Mouse (Mus musculus) adipocyte (in vitro differentiated cells): Measurements from ENCODE around the gene 4930564D02Rik.

ENCODE experiments used
- DNase-seq: peaks from one replicate; pipeline ENCODE4 v3.0.0-alpha.2; 2016; ENCODE audit warnings: low spot score

The 4930564D02Rik gene

DNA sequence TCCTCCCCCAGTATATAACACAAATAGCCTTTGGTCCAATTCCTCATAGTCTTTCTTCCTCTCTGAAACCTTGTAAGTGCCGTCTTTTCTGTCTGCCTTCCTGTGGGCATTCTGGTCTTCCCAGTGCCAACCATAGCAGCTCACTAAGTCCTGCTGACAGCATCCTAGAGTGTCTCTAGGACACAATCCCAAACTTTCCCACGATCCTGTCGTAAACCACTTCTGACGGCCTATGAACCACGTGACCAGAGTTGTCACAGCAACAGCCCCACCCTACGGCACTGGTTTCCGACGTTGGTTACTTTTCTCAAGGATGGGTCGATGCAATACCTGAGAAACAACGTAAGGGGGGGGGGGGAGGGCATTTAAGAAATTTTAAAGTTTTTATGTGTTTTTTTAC is at the start of gene 4930564D02Rik:
Gene 4930564D02Rik (plus strand): TSS at position 301 of the 400 bp plus-strand sequence.
- no peak for DNase-seq

DNA sequence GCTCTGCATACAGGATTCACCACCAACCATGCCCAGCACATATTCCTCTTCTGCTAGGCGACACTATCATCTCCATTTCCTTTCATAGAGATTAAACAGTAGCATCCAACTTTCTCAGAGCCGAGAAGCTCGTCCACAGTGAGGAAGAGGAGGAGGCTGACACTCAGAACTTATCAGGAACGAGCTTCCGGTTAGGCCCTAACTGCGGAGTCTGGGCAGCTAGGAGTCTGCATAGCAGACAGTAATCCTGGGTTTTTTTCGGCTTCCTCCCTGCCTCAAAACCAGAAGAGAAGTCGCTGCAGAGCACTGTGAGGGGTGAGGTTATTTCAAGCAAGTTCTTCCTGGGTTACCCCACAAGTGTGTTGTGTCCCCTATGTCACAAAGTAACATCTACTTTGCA is 49.3 kb upstream of the 4930564D02Rik start:
- no peak for DNase-seq

DNA sequence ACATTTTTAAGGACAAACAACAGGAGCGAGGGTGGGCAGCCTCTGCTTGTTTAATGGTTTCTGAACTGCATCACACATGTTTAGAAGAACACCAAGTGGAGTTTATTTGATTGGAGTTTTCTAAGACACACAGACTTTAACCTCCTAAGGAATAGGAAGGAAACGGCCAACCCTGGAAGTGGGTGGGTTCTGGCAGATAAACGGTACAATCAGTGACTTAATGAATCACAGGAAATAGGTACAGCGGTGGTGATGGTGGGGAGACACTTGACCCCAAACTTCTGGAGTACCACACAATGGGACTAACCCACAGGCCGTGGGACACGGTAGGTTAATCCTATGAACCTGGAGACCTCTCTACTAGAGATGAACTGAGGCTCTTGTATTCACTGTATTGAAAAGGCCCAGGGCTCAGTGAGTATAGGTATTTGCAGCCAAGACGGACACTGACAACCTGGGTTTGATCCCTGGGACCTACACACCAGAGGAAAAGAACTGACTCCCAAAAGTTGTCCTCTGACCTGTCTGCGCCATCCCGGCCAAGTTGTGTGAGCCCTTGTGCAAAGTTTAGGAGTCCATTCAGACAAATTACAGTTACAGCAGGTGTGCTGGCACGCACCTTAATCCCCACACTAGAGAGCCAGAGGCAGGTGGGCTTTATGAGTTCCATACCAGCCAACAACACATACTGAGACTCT is 48.4 kb upstream of the 4930564D02Rik start:
- DNase-seq = no peak

DNA sequence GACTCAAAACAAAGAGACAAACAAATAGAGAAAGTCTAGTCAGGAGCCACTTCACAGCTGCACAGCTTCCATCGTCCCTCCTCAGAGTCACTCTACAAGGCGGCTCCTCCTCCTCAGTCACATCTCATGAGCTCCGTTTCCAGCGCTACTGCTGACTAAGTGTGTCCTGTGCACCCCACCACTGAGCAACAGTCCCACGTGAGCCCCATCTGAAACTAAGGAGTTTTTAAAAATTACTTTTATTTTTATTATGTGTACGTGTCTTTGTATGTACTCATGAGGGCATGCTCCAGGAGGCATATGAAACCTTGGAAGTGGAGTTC is 47.9 kb upstream of the 4930564D02Rik start:
- no peak for DNase-seq

DNA sequence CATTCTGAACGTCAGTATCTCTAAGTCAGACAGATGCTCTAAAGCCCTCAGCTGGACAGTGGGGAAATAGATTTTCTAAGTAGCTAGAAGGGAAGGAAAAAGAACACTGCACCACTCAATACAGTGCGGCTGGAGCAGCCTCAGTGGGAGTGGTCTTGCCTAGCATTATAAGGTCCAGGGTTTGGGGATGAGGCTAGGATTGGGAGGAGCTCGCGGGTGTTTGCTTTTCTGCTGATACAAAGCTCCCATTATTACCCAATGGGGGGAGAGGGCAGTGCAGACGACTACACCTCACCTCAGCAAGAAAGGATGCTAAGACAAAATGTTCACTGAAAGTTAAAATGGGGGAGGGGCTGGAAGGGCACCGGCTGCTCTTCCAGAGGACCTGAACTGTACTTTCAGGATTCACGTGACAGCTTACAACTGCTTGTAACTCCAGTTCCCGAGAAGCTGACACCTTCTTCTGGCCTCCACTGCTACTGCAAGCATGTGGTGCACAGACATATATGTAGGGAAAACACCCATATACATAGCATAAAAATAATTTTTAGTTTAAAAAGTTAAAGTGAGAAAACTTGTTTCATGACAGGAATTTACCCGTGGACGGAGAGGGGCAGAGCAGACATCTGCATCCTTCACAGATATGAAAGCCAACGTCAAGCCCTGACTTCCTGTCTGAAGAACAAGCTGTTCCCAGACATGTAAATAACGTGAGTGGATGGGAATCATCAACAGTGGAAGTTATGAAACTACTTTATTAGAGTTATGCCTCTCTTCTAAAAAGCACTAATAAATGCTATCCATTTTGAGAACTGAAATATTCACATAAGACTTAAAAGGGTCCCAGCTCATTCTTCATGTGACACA is 46.6 kb upstream of the 4930564D02Rik start:
- no peak for DNase-seq

DNA sequence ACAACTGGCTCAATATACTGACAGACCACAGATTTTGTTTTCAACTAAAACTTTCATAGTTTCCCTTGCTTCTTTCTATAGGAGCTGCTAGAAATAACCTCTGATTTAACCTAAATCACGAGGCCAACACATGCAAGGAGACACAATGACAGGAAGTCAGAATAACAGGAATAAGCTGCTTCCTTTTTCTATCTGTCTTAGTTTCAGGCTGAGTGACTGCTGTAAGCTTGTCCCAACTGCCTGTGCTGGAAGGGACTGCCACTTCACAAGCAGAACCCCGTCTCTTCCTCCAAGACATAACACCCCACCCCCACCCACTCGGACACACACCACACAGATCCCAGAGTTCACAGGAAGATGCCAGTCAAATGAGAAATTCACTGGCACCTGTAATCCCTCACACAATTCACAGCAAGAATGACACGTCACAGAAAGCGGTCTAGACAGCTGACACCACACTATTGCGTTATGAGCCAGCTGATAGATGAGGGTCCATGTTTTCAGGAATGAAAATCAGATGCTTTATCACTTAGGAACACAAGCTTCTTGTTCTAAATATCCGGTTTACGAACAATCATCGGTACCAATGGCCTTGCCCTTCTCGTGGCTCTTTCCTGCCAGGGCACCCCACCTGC is 43.2 kb upstream of the 4930564D02Rik start:
- DNase-seq = no peak

DNA sequence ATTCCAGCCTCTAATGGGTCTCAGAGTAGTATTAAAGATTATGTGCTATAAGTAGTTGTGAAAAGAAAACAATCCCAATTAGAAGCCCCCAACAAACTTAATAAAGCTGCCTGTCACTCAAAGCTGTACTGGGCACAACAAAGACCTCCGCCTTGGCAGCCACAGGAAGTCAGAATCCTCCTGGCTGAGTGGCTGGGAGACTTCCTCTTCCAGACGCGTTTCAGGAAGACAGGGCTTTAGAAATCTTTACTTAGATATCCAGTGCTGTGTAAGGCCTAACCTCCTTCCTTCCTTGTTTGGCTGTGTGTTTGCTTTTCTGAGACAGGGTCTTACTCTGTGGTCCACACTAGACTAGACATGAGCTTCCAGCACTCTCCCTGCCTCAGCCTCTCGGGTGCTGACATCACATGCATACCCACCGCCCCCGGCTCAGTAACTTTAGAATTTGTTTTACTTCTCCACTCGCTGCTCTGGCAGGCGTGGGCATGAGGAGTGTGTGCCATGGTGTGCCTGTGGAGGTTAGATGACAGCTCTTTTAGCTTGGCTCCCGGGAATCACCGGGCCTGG is 30.3 kb upstream of the 4930564D02Rik start:
- no peak for DNase-seq

DNA sequence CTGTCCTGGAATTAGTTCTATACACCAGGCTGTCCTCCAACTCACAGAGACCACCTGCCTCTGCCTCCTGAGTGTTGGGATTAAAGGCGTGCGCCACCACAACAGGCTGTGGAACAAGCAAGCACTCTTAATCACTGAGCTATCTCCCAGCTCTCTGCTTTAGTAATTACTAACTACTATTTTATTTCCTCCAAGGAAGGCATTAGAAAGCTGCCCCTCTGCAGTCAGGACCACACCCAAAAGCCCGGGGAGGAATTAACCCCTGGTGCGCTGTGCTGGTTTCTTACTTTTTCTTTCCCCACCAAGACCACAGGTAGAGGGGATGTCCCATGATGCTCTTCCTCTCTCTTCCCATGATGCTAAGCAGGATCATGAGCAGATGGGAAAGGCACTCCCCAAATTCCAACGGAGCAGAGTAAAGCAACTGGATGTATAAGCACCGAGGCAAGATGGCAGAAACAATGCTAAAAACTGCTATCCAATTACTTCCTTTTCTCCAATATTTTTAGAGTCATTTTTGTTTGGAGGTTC is 29.3 kb upstream of the 4930564D02Rik start:
- DNase-seq = no peak

DNA sequence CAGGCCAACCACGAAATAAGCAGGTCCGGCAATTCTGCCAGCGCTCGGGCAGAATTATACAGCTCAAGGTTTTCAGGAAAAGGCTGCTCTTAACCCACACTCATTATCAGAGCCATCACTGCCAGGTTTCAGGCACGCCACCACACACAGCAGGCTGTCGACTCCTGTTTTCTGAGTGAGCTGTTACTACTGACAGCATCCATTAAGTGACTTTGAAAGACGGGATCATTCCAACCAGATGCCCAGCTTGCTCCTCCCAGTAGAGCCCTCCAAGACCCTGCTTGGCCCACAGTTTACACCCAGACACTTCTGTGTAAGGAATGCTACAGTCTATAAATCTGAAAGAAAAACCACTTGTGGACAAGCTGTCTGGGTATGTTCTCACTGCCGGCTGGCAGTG is 26.6 kb upstream of the 4930564D02Rik start:
- no peak for DNase-seq

DNA sequence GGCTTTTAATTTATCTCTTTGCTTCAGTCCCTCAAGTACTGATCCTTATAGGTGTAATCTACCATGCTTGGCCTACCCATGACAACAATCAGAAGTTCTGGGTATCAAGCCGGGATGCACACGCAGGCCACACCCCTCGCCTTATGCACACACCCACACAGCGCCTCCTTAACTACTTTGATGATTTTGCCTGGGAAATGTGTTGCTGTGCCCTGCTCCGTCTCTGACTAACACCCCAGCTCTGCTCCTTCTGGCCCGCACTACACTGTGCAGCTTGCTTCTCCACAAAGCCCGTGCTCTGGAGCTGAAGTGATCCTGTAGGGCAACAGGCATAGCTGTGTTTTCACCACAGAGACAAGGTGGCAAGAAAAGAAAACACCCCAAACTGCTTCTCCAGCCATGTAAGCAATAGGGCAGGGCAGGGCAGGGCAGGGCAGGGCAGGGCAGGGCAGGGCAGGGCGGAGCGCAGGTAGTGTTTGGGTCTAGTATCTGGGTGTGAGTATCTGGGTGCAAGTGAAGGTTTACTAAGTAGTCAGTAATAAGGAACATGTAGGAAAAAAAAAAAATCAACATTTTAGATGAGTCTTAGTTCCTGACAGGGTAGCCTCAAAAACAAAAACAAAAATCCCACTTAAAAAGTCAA is 25.5 kb upstream of the 4930564D02Rik start:
- no peak for DNase-seq

DNA sequence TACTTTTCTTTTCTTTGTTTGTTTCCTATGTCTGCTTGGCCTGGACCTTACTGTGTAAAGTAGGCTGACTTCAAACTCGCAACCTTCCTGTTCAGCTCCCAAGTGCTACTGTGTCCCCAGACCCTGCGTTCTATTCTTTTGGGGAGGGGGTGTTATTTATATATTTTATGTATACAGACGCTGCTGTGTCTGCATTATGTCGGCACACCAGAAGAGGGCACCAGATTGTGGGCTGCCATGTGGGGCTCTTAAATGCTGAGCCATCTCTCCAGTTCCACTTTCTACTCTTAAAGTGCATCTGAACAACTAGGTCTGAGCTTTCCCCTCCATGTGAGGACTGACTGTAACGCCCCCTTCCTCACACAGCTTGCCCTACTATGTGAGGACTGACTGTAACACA is 22.9 kb upstream of the 4930564D02Rik start:
- no peak for DNase-seq

DNA sequence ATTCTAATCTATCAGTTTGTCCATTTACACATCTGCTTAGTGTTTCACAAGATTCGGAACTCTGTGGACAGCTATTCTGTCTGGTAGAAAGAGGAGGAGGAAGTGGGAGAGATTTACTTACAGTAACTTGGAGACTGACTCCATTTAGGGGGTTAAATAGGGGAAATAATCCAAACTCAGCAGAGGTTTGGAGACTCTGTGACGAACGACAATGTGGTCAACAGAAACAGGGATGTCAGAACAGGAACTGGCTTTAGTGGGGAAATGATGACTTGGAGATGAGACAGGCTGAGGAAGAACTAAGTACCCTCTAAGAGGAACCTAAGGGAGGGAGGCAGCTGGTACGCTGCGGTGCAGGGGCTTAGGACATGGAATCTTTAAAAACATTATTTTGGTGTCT is 19.8 kb upstream of the 4930564D02Rik start:
- no peak for DNase-seq

DNA sequence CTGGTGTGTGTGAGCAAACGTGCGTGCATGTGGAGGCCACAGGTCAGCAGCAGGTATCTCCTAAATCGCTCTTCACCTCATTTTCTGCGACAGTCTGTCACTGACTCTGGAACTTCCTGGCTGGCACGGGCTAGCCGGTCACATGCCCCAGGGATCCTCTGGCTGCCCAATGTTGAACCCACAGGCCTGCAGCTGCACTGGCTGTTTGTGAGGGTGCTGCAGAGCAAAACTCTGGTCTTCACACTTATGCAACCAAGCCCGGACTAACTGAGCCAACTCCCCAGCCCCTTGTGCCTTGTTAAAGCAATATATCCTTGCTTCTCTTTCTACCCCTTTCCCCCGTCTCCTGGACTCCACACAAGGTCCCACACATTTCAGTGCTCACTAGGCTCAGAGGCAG is 19.0 kb upstream of the 4930564D02Rik start:
- peak; percentile 72 for DNase-seq

DNA sequence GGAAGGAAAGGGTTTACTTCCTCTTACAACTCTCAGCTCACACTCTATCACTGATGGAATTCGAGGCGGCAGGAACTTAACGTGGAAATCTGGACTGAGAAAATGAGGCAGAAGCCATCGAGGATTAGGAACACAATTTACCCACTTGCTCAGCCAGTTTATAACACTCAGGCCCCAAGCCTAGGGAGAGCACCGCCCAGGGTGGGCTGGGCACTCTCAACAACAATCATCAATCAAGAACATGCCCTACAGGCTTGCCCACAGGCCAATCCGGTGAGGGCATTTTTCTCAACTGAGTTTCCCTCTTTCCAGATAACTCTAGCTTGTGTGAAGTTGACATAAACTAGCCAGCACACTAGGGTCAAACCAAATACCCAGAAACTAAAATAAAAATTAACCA is 16.8 kb upstream of the 4930564D02Rik start:
- no peak for DNase-seq

DNA sequence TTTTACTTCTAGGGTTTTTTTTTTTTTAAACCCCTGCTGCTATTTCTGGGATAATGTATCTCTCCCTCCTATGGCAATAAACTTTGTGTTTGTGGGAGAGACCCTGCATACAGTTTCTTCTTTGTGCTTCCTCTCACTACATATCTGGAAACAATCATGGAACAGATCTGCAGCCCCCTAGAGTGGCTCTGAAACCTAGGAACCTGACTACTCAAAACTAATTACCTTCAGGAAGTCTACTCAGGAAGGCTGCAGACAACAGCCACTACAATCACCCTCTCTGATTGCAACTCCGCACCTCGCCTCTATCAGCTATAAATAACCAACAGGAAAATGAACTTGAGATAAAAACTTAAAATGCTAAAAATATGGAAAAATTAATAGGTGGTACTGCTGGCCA is 15.5 kb upstream of the 4930564D02Rik start:
- DNase-seq = no peak

DNA sequence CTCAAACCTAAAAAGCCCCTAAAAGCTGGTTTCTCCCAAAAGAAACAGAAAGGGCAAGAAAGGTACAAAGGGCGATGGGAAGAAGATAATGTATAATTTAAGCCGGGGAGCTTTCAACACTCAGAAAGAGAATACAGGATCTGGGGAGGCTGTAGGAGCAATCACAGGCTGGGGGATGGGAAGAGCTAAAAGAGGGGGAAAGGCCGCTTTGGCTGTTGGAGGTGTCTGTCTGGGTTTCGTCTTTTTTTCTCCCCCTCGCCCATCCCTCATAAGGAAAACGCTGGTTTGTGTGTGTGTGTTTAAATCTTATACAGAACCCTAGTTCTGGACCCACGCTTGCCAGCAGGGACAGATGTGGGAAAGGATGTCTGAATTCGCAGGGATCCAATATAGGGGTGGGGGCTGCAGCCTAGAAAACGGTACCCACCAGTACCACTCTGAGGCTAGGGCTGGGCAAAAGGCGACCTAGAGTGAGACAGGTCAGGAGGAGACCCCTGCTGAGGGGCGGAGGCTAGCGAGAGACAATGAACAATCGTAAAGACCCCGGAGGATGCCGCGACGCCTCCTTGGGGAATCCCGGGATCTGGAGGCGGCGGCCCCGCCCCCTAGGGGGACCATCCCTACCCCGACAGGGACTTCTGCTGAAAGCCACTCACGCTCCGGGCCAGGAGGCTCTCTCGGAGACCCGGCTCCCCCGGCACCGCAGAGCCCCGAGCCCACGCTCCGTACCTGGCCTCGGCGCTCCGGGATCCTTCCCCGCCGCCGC is 14.3 kb upstream of the 4930564D02Rik start:
- no peak for DNase-seq

DNA sequence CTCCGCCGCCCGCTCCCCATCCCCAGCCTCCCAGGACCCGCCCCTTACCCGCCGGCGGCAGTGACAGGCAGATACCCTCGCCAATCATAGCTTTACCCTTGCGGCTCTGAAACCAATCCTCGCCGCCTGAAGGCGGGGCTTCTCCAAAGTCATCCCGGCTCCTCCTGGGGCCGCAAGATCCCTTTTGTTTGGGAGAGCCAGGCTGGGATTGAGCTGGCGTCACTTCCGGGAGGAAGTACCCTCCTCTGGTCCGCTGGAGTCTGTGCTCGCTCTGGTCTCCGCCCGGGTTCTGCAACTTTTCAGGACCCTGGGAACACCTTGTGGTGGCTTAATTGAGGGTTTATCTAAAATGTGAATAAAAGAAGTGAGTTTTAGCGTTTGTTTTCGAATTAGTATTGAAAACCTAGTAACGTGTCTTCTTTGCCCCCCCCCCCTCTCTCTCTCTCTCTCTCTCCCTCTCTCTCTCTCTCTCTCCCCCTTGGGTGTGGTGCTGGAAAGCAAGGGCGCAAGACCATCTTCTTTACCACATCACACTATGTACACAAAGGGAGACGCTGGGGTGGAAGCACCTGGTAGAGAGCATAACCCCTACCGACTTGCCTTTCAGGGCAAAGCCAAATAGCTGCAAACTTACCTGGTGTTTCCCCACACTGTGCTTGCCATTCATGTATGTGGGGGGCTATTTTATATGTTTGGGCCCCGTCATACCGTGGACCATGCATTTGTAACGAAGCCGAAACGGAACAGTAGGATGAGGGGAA is 13.5 kb upstream of the 4930564D02Rik start, which contains the start of gene Cttnbp2nl:
Gene Cttnbp2nl (minus strand): TSS at position 210 of the 761 bp plus-strand sequence.
- DNase-seq = peak; percentile 99

DNA sequence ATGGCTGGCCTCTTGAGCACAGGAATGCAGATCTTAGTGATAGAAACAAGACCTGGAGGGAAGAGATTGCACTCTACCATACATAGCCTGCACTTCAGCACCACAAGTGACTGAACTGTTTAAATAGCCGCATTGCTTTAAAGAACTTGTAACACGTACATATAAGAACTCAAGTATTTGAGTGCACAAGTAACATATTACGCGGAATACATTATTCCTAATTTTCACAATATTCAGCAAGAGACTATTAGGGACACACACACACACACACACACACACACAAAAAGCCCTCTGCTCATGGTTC is 13.0 kb upstream of the 4930564D02Rik start:
- DNase-seq = no peak

DNA sequence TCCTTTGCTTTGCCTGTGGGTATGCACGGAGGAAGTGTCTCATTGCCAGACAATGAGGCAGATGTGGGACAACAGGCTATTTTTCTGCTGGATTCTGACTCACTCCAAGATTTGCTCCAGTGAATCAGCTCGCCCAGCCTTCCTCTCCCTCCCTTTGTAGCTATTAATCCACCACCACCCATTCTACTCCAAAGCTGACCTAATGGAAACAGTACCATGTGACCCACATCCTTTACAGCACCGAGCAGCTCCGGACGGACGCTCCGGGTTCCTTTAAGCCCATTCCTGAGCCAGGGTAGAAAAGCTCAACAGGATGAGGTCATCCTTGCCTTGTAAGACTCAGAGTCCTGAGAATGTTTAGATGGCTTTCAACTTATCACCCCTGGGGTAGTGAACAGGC is 11.7 kb upstream of the 4930564D02Rik start:
- DNase-seq = peak; percentile 85

DNA sequence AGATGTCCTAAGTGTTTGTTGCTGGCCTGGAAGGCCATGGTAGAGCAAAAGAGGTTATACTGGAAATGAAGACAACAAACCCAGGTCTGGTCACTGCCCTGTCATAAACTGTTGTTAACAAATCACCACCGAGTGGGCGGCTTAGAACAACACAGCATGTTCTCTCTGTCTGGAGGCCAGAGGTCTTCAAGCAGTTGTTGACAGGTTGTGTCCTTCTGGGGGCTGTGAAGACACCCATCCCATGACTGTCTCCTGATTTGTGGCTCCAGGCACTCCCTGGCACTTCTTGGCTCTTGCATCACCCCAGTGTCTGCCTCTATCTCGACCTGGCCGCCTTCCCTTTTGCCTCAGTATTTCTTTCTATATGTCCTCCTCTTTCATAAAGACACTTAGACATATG is 11.0 kb upstream of the 4930564D02Rik start:
- DNase-seq = peak; percentile 87
